Mouse (Mus musculus) limb, embryonic 15.5 days (tissue): Measurements from ENCODE around the gene Ahcy. TPM values are rescaled to one million over a fixed set of nuclear protein-coding genes. Genes with fewer than 3 reads are reported as not detected.

Experiments used
- ATAC-seq: fragments of 200-750 bp; cut with Nextera tagmentation; 2 replicates; pipeline ENCODE4 v1.8.0; 2017; ENCODE audit warnings: low read depth, moderate TSS enrichment; ENCODE audit not compliant: insufficient number of reproducible peaks, low FRiP score, low TSS enrichment
- H3K27ac ChIP-seq: fragments of 300-500 bp; sonication (generic); 2 replicates; pipeline ENCODE4 v1.5.1; 2015; ENCODE audit warnings: moderate library complexity, mild to moderate bottlenecking, inconsistent platforms
- H3K27me3 ChIP-seq: fragments of 300-500 bp; sonication (generic); 2 replicates; pipeline ENCODE4 v1.6.1; 2015; ENCODE audit warnings: inconsistent platforms
- H3K36me3 ChIP-seq: fragments of 300-500 bp; sonication (generic); 2 replicates; pipeline ENCODE4 v1.6.1; 2015; ENCODE audit warnings: inconsistent platforms
- H3K4me1 ChIP-seq: fragments of 300-500 bp; sonication (generic); 2 replicates; pipeline ENCODE4 v1.6.1; 2015; ENCODE audit warnings: inconsistent platforms
- H3K4me2 ChIP-seq: fragments of 300-500 bp; sonication (generic); 2 replicates; pipeline ENCODE4 v1.6.1; 2015; ENCODE audit warnings: mild to moderate bottlenecking, inconsistent platforms
- H3K4me3 ChIP-seq: fragments of 300-500 bp; sonication (generic); 2 replicates; pipeline ENCODE4 v1.5.1; 2015; ENCODE audit warnings: mild to moderate bottlenecking, inconsistent platforms
- H3K9ac ChIP-seq: fragments of 300-500 bp; sonication (generic); 2 replicates; pipeline ENCODE4 v1.6.1; 2015; ENCODE audit warnings: inconsistent platforms
- H3K9me3 ChIP-seq: fragments of 300-500 bp; sonication (generic); 2 replicates; pipeline ENCODE4 v1.6.1; 2016; ENCODE audit warnings: inconsistent platforms
- WGBS: fragments of 180-500 bp; shearing (Covaris S2); methylation state at CpG from one replicate; pipeline ENCODE4 v1.1.7; 2015; 5-methylcytosine and 5-hydroxymethylcytosine counted together
- polyA plus RNA-seq: library from polyadenylated mRNA; unstranded; fragments of >200 nt; fragmentation: Nextera tagmentation; extraction: Ambion mirVana; gene quantifications from 2 replicates; pipeline ENCODE4 v1.2.1, GENCODE M21; 2015

Ahcy gene
- polyA plus RNA-seq, 1 experiment from 2014 or later = 53.5 TPM

- no peaks in the 10 kb centered on the region for H3K27me3 ChIP-seq
These were observed 61.3 kb downstream of the Ahcy start for GRCm38 (mm10) chr2:155012991-155013390.

GRCm38 (mm10) chr2:155011086-155011656 is 63.1 kb downstream of the Ahcy start:
- 44% methylated on average over 3 of the region's 3 CpGs for WGBS
- ATAC-seq = no peak

More at GRCm38 (mm10) chr2:155012991-155013390, 61.3 kb downstream of the Ahcy start:
- Histone ChIP-seq H3K27ac (no peak overlapping the region), H3K9ac (no peak overlapping the region), H3K9me3 (no peaks in the 10 kb centered on the region), H3K4me3 (no peak overlapping the region), H3K4me1 (no peaks in the 10 kb centered on the region), H3K4me2 (no peak overlapping the region), H3K36me3 (no peaks in the 10 kb centered on the region)
- WGBS = 79% methylated on average over 6 of the region's 6 CpGs
- ATAC-seq = no peak

More at GRCm38 (mm10) chr2:155011086-155011656, 63.1 kb downstream of the Ahcy start:
- Histone ChIP-seq H3K27ac (no peak overlapping the region), H3K9ac (no peak overlapping the region), H3K4me1 (no peaks in the 10 kb centered on the region), H3K9me3 (no peaks in the 10 kb centered on the region), H3K4me2 (no peak overlapping the region), H3K27me3 (no peaks in the 10 kb centered on the region), H3K4me3 (no peak overlapping the region), H3K36me3 (no peaks in the 10 kb centered on the region)

Other genes with a start within 250 kb of the Ahcy start
- gene Eif2s2, start 181.6 kb downstream of the Ahcy start, polyA plus RNA-seq = 90.6 and 98.5 TPM in 2 replicates
- 2.9 and 3.7 TPM in 2 replicates for gene Gm14226, start 56.2 kb downstream of the Ahcy start, polyA plus RNA-seq
- gene Itch, start 59.0 kb upstream of the Ahcy start, polyA plus RNA-seq = 51.9 and 54.9 TPM in 2 replicates
- gene Dynlrb1, start 162.0 kb upstream of the Ahcy start, polyA plus RNA-seq = 443 and 453 TPM in 2 replicates
- gene Map1lc3a, start 201.8 kb upstream of the Ahcy start, polyA plus RNA-seq = 205 and 220 TPM in 2 replicates